Mouse (Mus musculus) thymus, postnatal 0 days (tissue): ENCODE results near the gene Gm45521. TPM values are rescaled to one million over a fixed set of nuclear protein-coding genes. Genes with fewer than 3 reads are reported as not detected.
"Not testable (repeated sequence)": the region's sequence is repeated elsewhere in the genome, so short reads cannot be mapped to it uniquely, and the experiment has no call there.

Experiments
- DNase-seq: peaks from one replicate; pipeline ENCODE4 v3.0.0-alpha.2; 2015; ENCODE audit warnings: low spot score
- polyA plus RNA-seq: library from polyadenylated mRNA; unstranded; fragments of >200 nt; fragmentation: Nextera tagmentation; extraction: Ambion mirVana; gene quantifications from 2 replicates; pipeline ENCODE4 v1.2.1, GENCODE M21; 2015

The Gm45521 gene
- polyA plus RNA-seq, 1 experiment from 2014 or later, result not detected

GRCm38 (mm10) chr14:7999435-7999834 is 42.3 kb downstream of the Gm45521 start:
- DNase-seq, result no peak

GRCm38 (mm10) chr14:8000247-8000646 is 43.2 kb downstream of the Gm45521 start:
- no peak for DNase-seq

- DNase-seq, result no peak
Measured at GRCm38 (mm10) chr14:8000831-8001685, 44.0 kb downstream of the Gm45521 start.

- DNase-seq, result peak; percentile 82
Measured at GRCm38 (mm10) chr14:8002432-8003092, 45.5 kb downstream of the Gm45521 start, which contains the start of gene Abhd6. Abhd6 (plus strand) TSS chr14:8002902.

GRCm38 (mm10) chr14:8003093-8003670 is 46.1 kb downstream of the Gm45521 start:
- DNase-seq, result no peak

GRCm38 (mm10) chr14:8003727-8004670 is 46.9 kb downstream of the Gm45521 start:
- DNase-seq, result no peak

- not testable (repeated sequence) for DNase-seq
Measured at GRCm38 (mm10) chr14:8006061-8006460, 49.0 kb downstream of the Gm45521 start.

GRCm38 (mm10) chr14:8007084-8007483 is 50.0 kb downstream of the Gm45521 start:
- no peak for DNase-seq

GRCm38 (mm10) chr14:8007486-8007885 is 50.4 kb downstream of the Gm45521 start:
- no peak for DNase-seq

- DNase-seq, result no peak
Measured at GRCm38 (mm10) chr14:8007923-8008322, 50.8 kb downstream of the Gm45521 start.

Other genes starting within 250 kb of the Gm45521 start
- gene Gm26661, start 165.7 kb upstream of the Gm45521 start, polyA plus RNA-seq, result not detected in 2 replicates
- gene Flnb, start 139.3 kb upstream of the Gm45521 start, polyA plus RNA-seq, result 8.0 and 8.2 TPM in 2 replicates
- gene Dnase1l3, start 37.3 kb downstream of the Gm45521 start, polyA plus RNA-seq, result 7.6 and 8.7 TPM in 2 replicates
- gene Abhd6, start 45.6 kb downstream of the Gm45521 start, polyA plus RNA-seq, result 26.9 and 30.7 TPM in 2 replicates
- gene Rpp14, start 123.1 kb downstream of the Gm45521 start, polyA plus RNA-seq, result 64.3 and 71.9 TPM in 2 replicates
- gene Pxk, start 140.9 kb downstream of the Gm45521 start, polyA plus RNA-seq, result 30.9 and 31.9 TPM in 2 replicates
- gene Pdhb, start 215.7 kb downstream of the Gm45521 start, polyA plus RNA-seq, result 227 and 232 TPM in 2 replicates